Mouse (Mus musculus): Measurements from ENCODE around the gene Fbxo24. TPM values are rescaled to one million over a fixed set of nuclear protein-coding genes. Genes with fewer than 3 reads are reported as not detected.

Gene Fbxo24
- 0.12 and 0.23 TPM in 2 replicates for polyA plus RNA-seq (2015; fragmentation: Nextera tagmentation; extraction: Ambion mirVana)

DNA sequence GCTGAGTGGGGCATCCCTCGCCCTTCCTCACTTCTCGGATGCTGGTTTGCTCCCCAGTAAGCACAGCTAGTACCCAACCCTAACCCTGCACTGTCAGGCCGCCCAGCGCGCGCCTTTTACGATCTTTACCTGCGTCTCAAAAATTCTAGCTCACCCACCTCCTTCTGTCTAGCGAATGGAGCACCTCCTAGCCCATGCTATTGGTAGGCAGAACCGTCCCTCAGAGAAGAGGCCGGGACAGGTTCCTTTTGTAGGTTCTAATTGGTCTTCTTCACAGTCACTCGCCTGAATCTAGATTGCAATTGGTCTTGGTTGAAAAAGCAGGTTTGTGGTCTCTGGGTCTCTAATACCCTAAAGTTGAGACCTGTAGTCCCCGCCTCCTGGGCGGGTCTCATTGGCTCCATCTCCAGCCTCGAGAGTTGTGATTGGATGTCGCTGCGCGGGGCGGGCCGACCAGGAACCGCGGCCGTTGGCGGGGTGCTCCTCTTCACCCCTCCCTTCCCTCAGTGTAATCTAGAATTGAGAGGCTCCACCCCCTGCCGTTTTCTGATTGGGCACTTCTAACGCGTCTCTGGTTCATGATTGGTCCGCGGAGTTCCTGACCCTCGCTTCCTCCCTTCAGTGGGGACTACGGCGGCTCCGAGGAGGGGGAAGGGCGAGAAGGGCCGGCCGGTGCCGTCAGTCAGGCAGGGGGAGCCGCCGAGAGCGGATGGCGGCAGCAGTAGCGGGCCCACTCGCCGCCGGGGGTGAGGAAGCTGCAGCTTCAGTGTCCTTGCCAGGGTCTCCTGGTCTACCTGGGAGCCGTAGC lies at the start of gene Fbxo24, which contains the start of the genes Lrch4 and Gm20605:
Gene Fbxo24, minus strand, starts transcription at position 505 of the 808 bp plus-strand sequence.
Gene Lrch4, plus strand, starts transcription at position 624 of the 808 bp plus-strand sequence.
Gene Gm20605, plus strand, starts transcription at position 678 of the 808 bp plus-strand sequence.
- peak within 1 kb of the TSS; percentile 96 for H3K4me2 ChIP-seq
- no peaks in the 10 kb centered on the region for H3K9me3 ChIP-seq
- peak within 1 kb of the TSS; percentile 94 for H3K9ac ChIP-seq
- ATAC-seq (ENCODE audit: extremely low read depth, insufficient number of reproducible peaks, low FRiP score, low TSS enrichment): peak; percentile 95
- no peaks in the 10 kb centered on the region for H3K27me3 ChIP-seq (replicated peaks)
- H3K36me3 ChIP-seq: peaks cover 16% of the 10 kb centered on the region
- peak within 1 kb of the TSS; percentile 94 for H3K27ac ChIP-seq (replicated peaks)
- peaks cover 41% of the 10 kb centered on the region for H3K4me1 ChIP-seq
- WGBS: under 1% methylated on average over 46 of the region's 46 CpGs
- peak within 1 kb of the TSS; percentile 96 for H3K4me3 ChIP-seq

GRCm38 (mm10) chr5:137677859-137678258 lies 49.1 kb upstream of the Fbxo24 start:
- Histone ChIP-seq H3K4me1 (peaks cover 28% of the 10 kb centered on the region), H3K4me2 (no peak overlapping the region), H3K27me3 (replicated peaks) (no peaks in the 10 kb centered on the region), H3K27ac (replicated peaks) (no peak overlapping the region), H3K36me3 (peaks cover 12% of the 10 kb centered on the region), H3K4me3 (no peak overlapping the region), H3K9me3 (no peaks in the 10 kb centered on the region), H3K9ac (no peak overlapping the region)
- WGBS: 89% methylated on average over 8 of the region's 8 CpGs
- ATAC-seq (ENCODE audit: extremely low read depth, insufficient number of reproducible peaks, low FRiP score, low TSS enrichment): no peak

DNA sequence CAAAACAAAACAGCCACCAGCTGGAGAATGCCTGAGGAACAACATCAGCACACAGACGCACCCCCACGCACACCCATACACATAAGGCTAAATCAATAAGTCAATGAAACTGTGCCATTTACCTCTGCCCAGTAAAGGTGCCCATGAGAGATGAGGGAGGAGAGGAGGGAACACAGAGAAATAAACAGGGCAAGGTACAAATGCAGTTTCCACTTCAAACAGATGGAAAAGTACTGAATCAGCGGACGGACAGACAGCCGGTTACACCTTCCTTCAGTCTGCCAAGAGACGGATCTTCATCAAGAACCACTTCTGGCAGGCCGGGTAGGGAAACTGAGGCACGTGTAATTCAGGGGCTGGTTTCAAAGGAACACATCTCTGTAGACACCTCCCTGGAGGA lies 46.0 kb upstream of the Fbxo24 start:
- Histone ChIP-seq H3K4me2 (no peak overlapping the region), H3K4me3 (no peak overlapping the region), H3K4me1 (peaks cover 33% of the 10 kb centered on the region), H3K36me3 (peaks cover 3% of the 10 kb centered on the region), H3K27me3 (replicated peaks) (no peaks in the 10 kb centered on the region), H3K9me3 (no peaks in the 10 kb centered on the region), H3K9ac (no peak overlapping the region), H3K27ac (replicated peaks) (no peak overlapping the region)
- 91% methylated on average over 8 of the region's 8 CpGs for WGBS
- ATAC-seq (ENCODE audit: extremely low read depth, insufficient number of reproducible peaks, low FRiP score, low TSS enrichment): no peak

DNA sequence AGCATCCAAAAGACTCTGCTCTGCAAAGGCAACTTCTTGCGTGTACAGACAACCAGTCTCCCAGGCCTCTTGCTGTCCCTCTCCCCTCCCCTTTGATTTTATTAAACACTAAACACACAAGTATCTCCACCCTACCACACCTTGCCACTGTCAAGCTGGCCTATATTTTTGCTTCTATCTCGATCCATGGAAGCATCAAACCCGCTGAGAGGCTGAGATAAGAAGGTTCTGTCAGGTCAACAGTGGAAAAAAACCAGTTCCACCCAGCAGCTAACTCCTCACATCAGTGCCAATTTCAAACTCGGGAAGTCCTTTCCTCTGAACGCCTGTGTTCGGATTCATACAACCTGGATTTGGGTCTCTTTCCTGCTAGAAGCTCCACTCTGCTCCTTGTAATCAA lies 44.2 kb upstream of the Fbxo24 start:
- Histone ChIP-seq H3K4me2 (no peak overlapping the region), H3K9ac (0 out of 2 replicates have a peak overlapping the region, but pooled peaks have one; percentile 7), H3K36me3 (peaks cover 3% of the 10 kb centered on the region), H3K27me3 (replicated peaks) (no peaks in the 10 kb centered on the region), H3K4me3 (no peak overlapping the region), H3K27ac (replicated peaks) (peak overlapping the region; percentile 93; the same call in 1 of the 2 replicates), H3K9me3 (no peaks in the 10 kb centered on the region), H3K4me1 (peaks cover 43% of the 10 kb centered on the region)
- no peak for ATAC-seq (ENCODE audit: extremely low read depth, insufficient number of reproducible peaks, low FRiP score, low TSS enrichment)
- 67% methylated on average over 6 of the region's 6 CpGs for WGBS

DNA sequence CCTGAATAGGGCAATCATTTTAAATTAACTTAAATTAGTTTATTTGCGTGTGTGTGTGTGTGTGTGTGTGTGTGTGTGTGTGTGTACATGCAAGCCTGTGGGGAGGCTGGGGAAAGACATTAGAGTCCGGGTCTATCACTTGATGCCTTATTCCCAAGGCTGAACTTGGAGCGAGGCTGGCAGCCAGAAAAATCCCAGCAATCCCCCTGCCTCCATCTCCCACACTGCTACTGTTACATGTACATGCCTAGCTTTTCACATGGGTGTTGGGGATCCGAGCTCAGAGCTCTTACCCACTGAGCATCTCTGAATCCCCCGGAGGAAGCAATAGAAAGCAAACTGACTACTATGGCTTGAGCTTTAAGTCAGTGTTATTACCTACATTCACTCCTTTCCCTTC lies 43.6 kb upstream of the Fbxo24 start:
- Histone ChIP-seq H3K9ac (no peak overlapping the region), H3K27ac (replicated peaks) (peak overlapping the region; percentile 93), H3K27me3 (replicated peaks) (no peaks in the 10 kb centered on the region), H3K4me2 (peak overlapping the region; percentile 36; the same call in 1 of the 2 replicates), H3K4me3 (no peak overlapping the region), H3K4me1 (peaks cover 43% of the 10 kb centered on the region), H3K36me3 (peaks cover 5% of the 10 kb centered on the region), H3K9me3 (no peaks in the 10 kb centered on the region)
- WGBS: 81% methylated on average over 5 of the region's 5 CpGs
- ATAC-seq (ENCODE audit: extremely low read depth, insufficient number of reproducible peaks, low FRiP score, low TSS enrichment): no peak

GRCm38 (mm10) chr5:137671443-137672240 lies 42.8 kb upstream of the Fbxo24 start:
- H3K27me3 ChIP-seq (replicated peaks): no peaks in the 10 kb centered on the region
- peak; percentile 76; the same call in 1 of the 2 replicates for ATAC-seq (ENCODE audit: extremely low read depth, insufficient number of reproducible peaks, low FRiP score, low TSS enrichment)
- peak overlapping the region; percentile 36 for H3K4me2 ChIP-seq
- H3K9me3 ChIP-seq: no peaks in the 10 kb centered on the region
- H3K36me3 ChIP-seq: peaks cover 10% of the 10 kb centered on the region
- H3K4me1 ChIP-seq: peaks cover 43% of the 10 kb centered on the region
- H3K9ac ChIP-seq: peak overlapping the region; percentile 66
- 21% methylated on average over 9 of the region's 9 CpGs for WGBS
- H3K27ac ChIP-seq (replicated peaks): peak overlapping the region; percentile 93
- peak overlapping the region; percentile 0; the same call in 1 of the 2 replicates for H3K4me3 ChIP-seq

GRCm38 (mm10) chr5:137670240-137670639 lies 41.4 kb upstream of the Fbxo24 start:
- 100% methylated on average over 1 of the region's 1 CpGs for WGBS
- H3K27ac ChIP-seq (replicated peaks): no peak overlapping the region
- H3K4me2 ChIP-seq: no peak overlapping the region
- ATAC-seq (ENCODE audit: extremely low read depth, insufficient number of reproducible peaks, low FRiP score, low TSS enrichment): no peak
- H3K9me3 ChIP-seq: no peaks in the 10 kb centered on the region
- H3K36me3 ChIP-seq: peaks cover 24% of the 10 kb centered on the region
- H3K9ac ChIP-seq: no peak overlapping the region
- H3K27me3 ChIP-seq (replicated peaks): no peaks in the 10 kb centered on the region
- H3K4me1 ChIP-seq: peaks cover 43% of the 10 kb centered on the region
- no peak overlapping the region for H3K4me3 ChIP-seq

- H3K9me3 ChIP-seq: no peaks in the 10 kb centered on the region
- peak overlapping the region; percentile 34; the same call in 1 of the 2 replicates for H3K4me2 ChIP-seq
- peaks cover 43% of the 10 kb centered on the region for H3K4me1 ChIP-seq
- H3K36me3 ChIP-seq: peaks cover 37% of the 10 kb centered on the region
- H3K4me3 ChIP-seq: peak overlapping the region; percentile 2; the same call in 1 of the 2 replicates
- ATAC-seq (ENCODE audit: extremely low read depth, insufficient number of reproducible peaks, low FRiP score, low TSS enrichment): no peak
- peak overlapping the region; percentile 60 for H3K27ac ChIP-seq (replicated peaks)
- 51% methylated on average over 10 of the region's 10 CpGs for WGBS
- H3K9ac ChIP-seq: peak overlapping the region; percentile 34; the same call in 1 of the 2 replicates
- H3K27me3 ChIP-seq (replicated peaks): no peaks in the 10 kb centered on the region
Observed at GRCm38 (mm10) chr5:137668971-137669370, 40.2 kb upstream of the Fbxo24 start.

GRCm38 (mm10) chr5:137663057-137663456 lies 34.3 kb upstream of the Fbxo24 start:
- no peak overlapping the region for H3K27ac ChIP-seq (replicated peaks)

DNA sequence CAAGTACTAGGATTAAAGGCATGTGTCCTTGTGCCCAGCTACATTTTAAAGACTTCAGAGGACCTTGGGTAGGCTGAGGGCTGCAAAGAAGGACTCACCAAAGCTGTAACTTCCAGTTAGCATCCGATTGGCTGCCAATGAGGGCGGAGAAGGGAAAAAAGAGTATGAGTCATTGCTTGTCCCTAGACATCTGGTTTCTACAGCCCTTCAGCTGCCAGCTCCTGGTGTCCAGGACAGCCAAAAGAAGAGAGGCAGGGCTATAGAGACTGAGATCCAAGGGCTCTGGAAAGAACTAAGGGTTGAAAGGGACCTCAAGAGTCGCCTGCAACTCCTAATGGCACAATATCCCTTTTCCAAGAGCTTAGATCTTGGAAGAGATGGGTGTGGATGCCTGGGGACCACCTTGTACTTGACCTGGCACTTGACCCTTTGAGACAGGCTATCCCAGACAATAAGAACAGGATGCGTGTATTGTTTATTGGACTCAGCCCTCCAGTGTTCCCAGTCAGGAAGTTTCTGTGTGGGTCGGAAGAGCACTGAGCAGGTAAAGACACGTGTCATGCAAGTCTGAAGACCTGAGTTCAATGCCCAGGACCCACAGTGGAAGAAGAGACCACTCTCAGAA lies 31.4 kb upstream of the Fbxo24 start:
- no peak for ATAC-seq (ENCODE audit: extremely low read depth, insufficient number of reproducible peaks, low FRiP score, low TSS enrichment)
- H3K27me3 ChIP-seq (replicated peaks): no peaks in the 10 kb centered on the region
- H3K4me3 ChIP-seq: no peak overlapping the region
- 0 out of 2 replicates have a peak, but pooled peaks cover 7% of the 10 kb centered on the region for H3K4me1 ChIP-seq
- H3K9me3 ChIP-seq: no peaks in the 10 kb centered on the region
- H3K4me2 ChIP-seq: no peak overlapping the region
- no peak overlapping the region for H3K9ac ChIP-seq
- H3K36me3 ChIP-seq: peaks cover 80% of the 10 kb centered on the region
- WGBS: 82% methylated on average over 6 of the region's 6 CpGs
- 0 out of 2 replicates have a peak overlapping the region, but pooled peaks have one; percentile 8 for H3K27ac ChIP-seq (replicated peaks)

More at GRCm38 (mm10) chr5:137663057-137663456, 34.3 kb upstream of the Fbxo24 start:
- H3K36me3 ChIP-seq: peaks cover 95% of the 10 kb centered on the region
- H3K4me3 ChIP-seq: no peak overlapping the region
- no peak overlapping the region for H3K4me2 ChIP-seq
- no peak for ATAC-seq (ENCODE audit: extremely low read depth, insufficient number of reproducible peaks, low FRiP score, low TSS enrichment)
- H3K9me3 ChIP-seq: no peaks in the 10 kb centered on the region
- 61% methylated on average over 9 of the region's 9 CpGs for WGBS
- H3K9ac ChIP-seq: no peak overlapping the region
- H3K27me3 ChIP-seq (replicated peaks): no peaks in the 10 kb centered on the region
- H3K4me1 ChIP-seq: 0 out of 2 replicates have a peak, but pooled peaks cover 3% of the 10 kb centered on the region

All from heart, embryonic 13.5 days (tissue).